Mouse (Mus musculus) brain, embryonic 14.5 days (tissue): ENCODE data around the gene Ppfia3. TPM values are rescaled to one million over a fixed set of nuclear protein-coding genes. Genes with fewer than 3 reads are reported as not detected.

Experiments
- DNase-seq: peaks from one replicate; pipeline ENCODE4 v3.0.0-alpha.2; 2011; ENCODE audit warnings: low read depth
- CTCF ChIP-seq: fragments of 200-500 bp; IDR thresholded peaks from 2 replicates; pipeline ENCODE4 v1.5.1; 2012; ENCODE audit warnings: inconsistent platforms, mild to moderate bottlenecking, moderate library complexity, borderline replicate concordance; ENCODE audit not compliant: insufficient read depth, insufficient read length; ENCODE audit errors: extremely low read depth
- POLR2A ChIP-seq: fragments of 200-500 bp; IDR thresholded peaks from 2 replicates; pipeline ENCODE4 v1.6.1; 2012; ENCODE audit warnings: mild to moderate bottlenecking, inconsistent platforms, borderline replicate concordance; ENCODE audit not compliant: poor library complexity, insufficient read depth, insufficient read length, severe bottlenecking; ENCODE audit errors: extremely low read depth
- polyA plus RNA-seq: library from polyadenylated mRNA; depleted of rRNA; stranded (reverse); fragments of >200 nt; gene quantifications from 2 replicates; pipeline ENCODE4 v1.2.3, GENCODE M21; 2012; rRNA removed

The Ppfia3 gene
- 56.7 and 60.0 TPM in 2 replicates for polyA plus RNA-seq

GRCm38 (mm10) chr7:45366652-45367019 is at the start of gene Ppfia3:
TSS of gene Ppfia3 (minus strand) at chr7:45367019.
- TF ChIP-seq CTCF (no peak), POLR2A (no peak; the same call in 1 of the 2 replicates)
- no peak for DNase-seq

- TF ChIP-seq POLR2A (no peak), CTCF (no peak)
- no peak for DNase-seq
These were observed 48.8 kb upstream of the Ppfia3 start for GRCm38 (mm10) chr7:45415636-45416035.

GRCm38 (mm10) chr7:45414740-45415224 is 48.0 kb upstream of the Ppfia3 start:
- no peak for DNase-seq
- no peak for TF ChIP-seq POLR2A
- TF ChIP-seq CTCF = no peak

- no peak for DNase-seq
- no peak for TF ChIP-seq CTCF
- TF ChIP-seq POLR2A = no peak
These were observed 47.3 kb upstream of the Ppfia3 start for GRCm38 (mm10) chr7:45413864-45414739.

GRCm38 (mm10) chr7:45413113-45413863 is 46.5 kb upstream of the Ppfia3 start, which contains the start of gene Ntf5:
TSS of gene Ntf5 (plus strand) at chr7:45413695.
- TF ChIP-seq POLR2A = no peak
- no peak for TF ChIP-seq CTCF
- peak; percentile 37 for DNase-seq

GRCm38 (mm10) chr7:45412421-45412820 is 45.6 kb upstream of the Ppfia3 start:
- no peak for TF ChIP-seq CTCF
- TF ChIP-seq POLR2A = no peak
- no peak for DNase-seq

GRCm38 (mm10) chr7:45409497-45410163 is 42.8 kb upstream of the Ppfia3 start:
- TF ChIP-seq POLR2A (no peak), CTCF (no peak)
- DNase-seq = no peak

- no peak for TF ChIP-seq POLR2A
- TF ChIP-seq CTCF = no peak
- no peak for DNase-seq
These were observed 42.1 kb upstream of the Ppfia3 start for GRCm38 (mm10) chr7:45408949-45409348.

GRCm38 (mm10) chr7:45408351-45408750 is 41.5 kb upstream of the Ppfia3 start:
- no peak for TF ChIP-seq CTCF
- TF ChIP-seq POLR2A = no peak

GRCm38 (mm10) chr7:45407836-45408235 is 41.0 kb upstream of the Ppfia3 start:
- no peak for TF ChIP-seq POLR2A
- DNase-seq = no peak

More at GRCm38 (mm10) chr7:45408351-45408750, 41.5 kb upstream of the Ppfia3 start:
- DNase-seq = no peak

- TF ChIP-seq CTCF (no peak), POLR2A (no peak)
- DNase-seq = no peak
These were observed 39.6 kb upstream of the Ppfia3 start for GRCm38 (mm10) chr7:45406157-45407156.
